Mouse (Mus musculus): ENCODE measurements around the gene Vmn2r117. TPM values are rescaled to one million over a fixed set of nuclear protein-coding genes. Genes with fewer than 3 reads are reported as not detected.
"Not testable (repeated sequence)": the region's sequence is repeated elsewhere in the genome, so short reads cannot be mapped to it uniquely, and the experiment has no call there.

Gene Vmn2r117
- total RNA-seq (2021) = not detected in 2 replicates
- long read RNA-seq = 0 reads

- DNase-seq = not testable (repeated sequence)
These were observed at the start of gene Vmn2r117 for GRCm38 (mm10) chr17:23479599-23479998. TSS of gene Vmn2r117 (minus strand) at chr17:23479699.

GRCm38 (mm10) chr17:23522941-23523732 lies 43.6 kb upstream of the Vmn2r117 start:
- not testable (repeated sequence) for DNase-seq

DNA sequence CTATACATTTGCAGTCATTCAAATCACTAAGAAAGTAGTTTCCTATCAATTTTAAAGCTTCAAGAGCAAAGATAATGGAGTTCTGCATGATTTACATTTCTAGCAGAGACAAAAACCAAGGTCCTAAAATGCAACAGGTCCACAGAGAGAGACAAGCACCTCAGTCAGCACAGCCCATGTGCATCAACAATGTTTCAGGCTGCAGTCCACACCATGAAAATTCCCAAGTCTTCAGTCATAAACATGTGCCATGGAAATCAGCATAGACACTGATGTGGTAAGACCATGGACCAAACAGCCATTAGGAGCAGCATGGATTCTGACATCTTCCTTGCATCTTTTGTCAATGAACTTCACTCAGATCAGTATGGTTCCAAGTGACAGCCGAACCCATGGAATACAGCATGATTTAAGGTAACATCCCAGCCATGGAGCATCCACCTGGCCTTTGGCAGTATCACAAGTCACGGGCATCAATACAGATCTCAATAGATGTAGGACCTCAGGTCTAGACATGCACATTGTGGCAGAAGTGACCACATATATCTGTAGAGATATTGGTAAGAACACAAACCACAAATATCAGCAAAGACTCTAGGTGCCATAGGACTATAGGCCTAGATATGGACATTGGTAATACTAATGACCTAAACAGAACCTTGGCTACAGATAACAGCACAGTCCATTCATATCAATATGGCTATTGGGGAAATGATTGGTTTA lies 39.4 kb upstream of the Vmn2r117 start:
- DNase-seq = no peak

GRCm38 (mm10) chr17:23433150-23433679 lies 46.3 kb downstream of the Vmn2r117 start:
- no peak for DNase-seq

Other genes starting within 250 kb of the Vmn2r117 start
- gene Vmn2r114, start 167.2 kb downstream of the Vmn2r117 start, total RNA-seq (2021) = not detected in 2 replicates
- gene Vmn2r115, start 136.0 kb downstream of the Vmn2r117 start, total RNA-seq (2021) = not detected in 2 replicates
- not detected in 2 replicates for gene Vmn2r116, start 95.1 kb downstream of the Vmn2r117 start, total RNA-seq (2021)
- 12.0 and 12.8 TPM in 2 replicates for gene Zfp213, start 84.5 kb upstream of the Vmn2r117 start, total RNA-seq (2021)
- gene Zfp13, start 119.8 kb upstream of the Vmn2r117 start, total RNA-seq (2021) = 11.1 and 12.8 TPM in 2 replicates
- gene Zscan10, start 121.2 kb upstream of the Vmn2r117 start, total RNA-seq (2021) = not detected in 2 replicates
- gene Mmp25, start 165.6 kb upstream of the Vmn2r117 start, total RNA-seq (2021) = 0.18 TPM in 1 of 2 replicates, not detected in the other
- gene Bicdl2, start 180.8 kb upstream of the Vmn2r117 start, total RNA-seq (2021) = not detected in 2 replicates
- gene Hcfc1r1, start 193.9 kb upstream of the Vmn2r117 start, total RNA-seq (2021) = 139 and 171 TPM in 2 replicates
- 31.2 and 31.8 TPM in 2 replicates for gene Thoc6, start 194.2 kb upstream of the Vmn2r117 start, total RNA-seq (2021)
- 76.5 and 130 TPM in 2 replicates for gene Tnfrsf12a, start 197.8 kb upstream of the Vmn2r117 start, total RNA-seq (2021)
- not detected in 2 replicates for gene Cldn6, start 199.6 kb upstream of the Vmn2r117 start, total RNA-seq (2021)
- gene Cldn9, start 204.3 kb upstream of the Vmn2r117 start, total RNA-seq (2021) = not detected in 2 replicates
- gene 1520401A03Rik, start 243.1 kb upstream of the Vmn2r117 start, total RNA-seq (2021) = 7.2 and 10.4 TPM in 2 replicates
- gene Pkmyt1, start 246.6 kb upstream of the Vmn2r117 start, total RNA-seq (2021) = 7.6 and 9.3 TPM in 2 replicates

Data from adrenal gland, postnatal 25 days (tissue).